Mouse (Mus musculus): ENCODE data around the gene Crygc. TPM values are rescaled to one million over a fixed set of nuclear protein-coding genes. Genes with fewer than 3 reads are reported as not detected.
"Not testable (repeated sequence)": the region's sequence is repeated elsewhere in the genome, so short reads cannot be mapped to it uniquely, and the experiment has no call there.

Crygc gene
- polyA plus RNA-seq, 1 experiment from 2014 or later, result not detected

DNA sequence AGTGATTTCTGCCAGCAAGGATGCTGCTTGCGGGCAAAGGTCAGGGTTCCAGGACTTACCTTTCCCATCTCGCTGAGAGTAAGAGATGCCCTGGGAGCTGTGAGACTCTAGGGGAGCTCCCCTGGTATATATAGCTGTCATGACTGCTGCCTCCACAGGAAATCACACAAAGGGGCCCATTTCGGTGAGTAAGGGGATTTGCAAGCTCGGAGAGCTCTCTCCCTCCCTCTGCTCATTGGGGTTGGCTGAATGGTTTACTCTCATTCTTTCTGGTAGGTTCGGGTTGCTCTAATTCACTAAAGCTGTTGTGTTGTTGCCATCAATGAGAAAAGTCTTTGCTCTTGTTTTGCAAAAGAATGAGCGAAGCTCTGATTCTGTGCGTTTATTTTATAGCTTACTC lies 8.7 kb upstream of the Crygc start, which contains the start of gene Crygb:
TSS of gene Crygb (minus strand) at position 101 of the 400 bp plus-strand sequence.
- H3K4me1 ChIP-seq (ENCODE audit: control insufficient read depth, insufficient read depth, low read length), result no peaks in the 10 kb centered on the region
- ATAC-seq (replicated peaks; ENCODE audit: insufficient number of reproducible peaks, low FRiP score, low TSS enrichment), result no peak
- WGBS (ENCODE audit: insufficient replicate concordance), result 39% methylated on average over 7 of the region's 7 CpGs
- no peak within 1 kb of the TSS for H3K4me3 ChIP-seq (ENCODE audit: low read depth, low read length)
- H3K9ac ChIP-seq (ENCODE audit: low read depth, low read length), result no peak within 1 kb of the TSS
- 0 out of 2 replicates have a peak, but pooled peaks cover 2% of the 10 kb centered on the region for H3K9me3 ChIP-seq (replicated peaks; ENCODE audit: control insufficient read depth, low read length)
- H3K36me3 ChIP-seq (ENCODE audit: control insufficient read depth, insufficient read depth, low read length), result no peaks in the 10 kb centered on the region
- H3K4me2 ChIP-seq, result peak within 1 kb of the TSS; percentile 11; the same call in 1 of the 2 replicates
- H3K27ac ChIP-seq (ENCODE audit: low read depth, low read length), result no peak within 1 kb of the TSS
- H3K27me3 ChIP-seq (ENCODE audit: control insufficient read depth, insufficient read depth, low read length), result no peaks in the 10 kb centered on the region

DNA sequence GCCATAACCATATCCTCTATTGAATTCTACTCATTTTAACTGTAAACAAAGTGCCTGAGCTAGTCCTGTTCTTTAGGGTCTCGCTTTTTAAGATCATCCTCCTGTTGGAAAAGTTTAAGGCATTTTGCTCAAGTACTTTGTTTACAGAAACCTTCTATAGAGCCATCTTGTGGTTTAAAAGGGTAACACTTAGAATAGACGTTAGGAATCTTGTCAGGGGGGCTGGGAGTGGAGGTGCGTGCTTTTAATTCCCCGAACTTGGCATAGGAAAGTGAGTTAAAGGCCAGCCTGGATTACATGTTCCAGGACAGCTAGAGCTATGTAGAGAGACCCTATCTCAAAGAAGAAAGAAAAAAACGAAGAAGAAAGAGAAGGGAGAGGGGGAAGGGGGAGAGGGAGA lies 2.1 kb upstream of the Crygc start:
- no peaks in the 10 kb centered on the region for H3K27me3 ChIP-seq (ENCODE audit: control insufficient read depth, insufficient read depth, low read length)
- WGBS (ENCODE audit: insufficient replicate concordance), result 15% methylated on average over 5 of the region's 5 CpGs
- 0 out of 2 replicates have a peak, but pooled peaks cover 2% of the 10 kb centered on the region for H3K9me3 ChIP-seq (replicated peaks; ENCODE audit: control insufficient read depth, low read length)
- no peaks in the 10 kb centered on the region for H3K4me1 ChIP-seq (ENCODE audit: control insufficient read depth, insufficient read depth, low read length)
- H3K27ac ChIP-seq (ENCODE audit: low read depth, low read length), result no peak overlapping the region
- H3K36me3 ChIP-seq (ENCODE audit: control insufficient read depth, insufficient read depth, low read length), result no peaks in the 10 kb centered on the region
- no peak overlapping the region for H3K4me2 ChIP-seq
- no peak overlapping the region for H3K4me3 ChIP-seq (ENCODE audit: low read depth, low read length)
- no peak overlapping the region for H3K9ac ChIP-seq (ENCODE audit: low read depth, low read length)
- ATAC-seq (replicated peaks; ENCODE audit: insufficient number of reproducible peaks, low FRiP score, low TSS enrichment), result no peak

DNA sequence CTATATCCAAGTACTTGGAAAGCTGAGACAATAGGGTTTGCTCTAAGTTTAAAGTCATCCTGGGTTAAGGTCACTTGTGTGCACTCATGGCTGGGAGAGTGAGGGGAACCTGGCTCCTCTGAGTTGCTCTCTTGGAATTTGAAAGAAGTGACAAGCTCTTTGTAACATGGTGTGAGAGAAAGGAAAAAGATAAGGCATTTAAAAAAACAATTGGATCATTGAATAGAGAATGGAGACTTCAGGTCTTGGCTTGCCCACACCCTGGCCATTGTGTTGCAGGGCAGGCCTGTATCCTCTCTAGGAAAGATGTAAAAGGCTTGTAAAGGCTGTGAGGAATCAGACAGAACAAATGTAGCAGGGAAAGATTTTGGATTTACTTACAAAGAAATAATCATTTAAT lies 5.6 kb downstream of the Crygc start:
- Histone ChIP-seq H3K4me2 (no peak overlapping the region), H3K27me3 (ENCODE audit: control insufficient read depth, insufficient read depth, low read length) (no peaks in the 10 kb centered on the region), H3K27ac (ENCODE audit: low read depth, low read length) (no peak overlapping the region), H3K4me3 (ENCODE audit: low read depth, low read length) (no peak overlapping the region), H3K4me1 (ENCODE audit: control insufficient read depth, insufficient read depth, low read length) (no peaks in the 10 kb centered on the region), H3K9ac (ENCODE audit: low read depth, low read length) (no peak overlapping the region), H3K36me3 (ENCODE audit: control insufficient read depth, insufficient read depth, low read length) (no peaks in the 10 kb centered on the region), H3K9me3 (replicated peaks; ENCODE audit: control insufficient read depth, low read length) (no peaks in the 10 kb centered on the region)
- no peak for ATAC-seq (replicated peaks; ENCODE audit: insufficient number of reproducible peaks, low FRiP score, low TSS enrichment)

DNA sequence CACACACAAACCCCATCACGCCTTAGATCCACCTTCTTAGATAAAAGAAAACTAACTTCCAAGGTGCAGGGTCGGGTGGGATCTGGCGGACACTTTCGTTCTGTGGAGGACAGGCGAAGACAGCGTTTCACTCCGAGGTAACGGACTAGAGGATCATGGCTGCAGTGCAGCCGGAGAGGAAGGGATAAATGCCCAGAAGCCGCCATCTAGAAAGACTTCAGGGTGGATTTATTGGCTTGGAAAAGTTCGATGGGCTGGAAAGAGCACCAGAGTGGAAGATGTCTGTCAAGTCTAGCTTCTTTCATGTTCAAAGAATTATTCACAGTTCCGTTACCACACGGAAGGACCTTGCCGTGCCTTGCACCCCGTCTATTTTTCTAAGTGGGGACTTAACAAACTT lies 9.3 kb downstream of the Crygc start:
- H3K27ac ChIP-seq (ENCODE audit: low read depth, low read length), result no peak overlapping the region

DNA sequence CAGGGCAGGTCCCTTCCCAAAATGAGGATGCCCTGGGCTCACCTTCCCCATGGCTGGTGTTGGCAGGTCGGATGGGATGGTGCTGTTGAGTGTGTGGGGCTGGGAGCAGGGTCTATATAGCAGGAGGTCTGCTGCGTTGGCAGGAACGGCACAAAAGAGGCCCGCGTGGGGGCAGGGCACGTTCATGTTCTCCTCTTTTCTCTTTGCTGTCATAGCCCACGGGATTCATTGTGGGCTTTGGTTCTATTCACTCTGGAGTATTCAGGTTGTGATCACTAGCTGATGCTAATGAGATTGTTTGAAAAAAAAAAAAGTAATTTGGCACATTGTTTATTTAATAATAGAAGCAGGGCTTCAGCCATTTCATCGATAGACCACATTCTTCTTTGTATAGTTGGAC lies 10.1 kb downstream of the Crygc start, which contains the start of gene Crygd:
TSS of gene Crygd (minus strand) at position 101 of the 400 bp plus-strand sequence.
- Histone ChIP-seq H3K27me3 (ENCODE audit: control insufficient read depth, insufficient read depth, low read length) (no peaks in the 10 kb centered on the region), H3K4me1 (ENCODE audit: control insufficient read depth, insufficient read depth, low read length) (no peaks in the 10 kb centered on the region), H3K4me2 (no peak within 1 kb of the TSS), H3K9me3 (replicated peaks; ENCODE audit: control insufficient read depth, low read length) (no peaks in the 10 kb centered on the region), H3K27ac (ENCODE audit: low read depth, low read length) (no peak within 1 kb of the TSS), H3K4me3 (ENCODE audit: low read depth, low read length) (no peak within 1 kb of the TSS), H3K36me3 (ENCODE audit: control insufficient read depth, insufficient read depth, low read length) (no peaks in the 10 kb centered on the region), H3K9ac (ENCODE audit: low read depth, low read length) (no peak within 1 kb of the TSS)
- ATAC-seq (replicated peaks; ENCODE audit: insufficient number of reproducible peaks, low FRiP score, low TSS enrichment), result no peak
- WGBS (ENCODE audit: insufficient replicate concordance), result 82% methylated on average over 8 of the region's 8 CpGs

More for the DNA sequence above, 9.3 kb downstream of the Crygc start:
- Histone ChIP-seq H3K4me2 (no peak overlapping the region), H3K36me3 (ENCODE audit: control insufficient read depth, insufficient read depth, low read length) (no peaks in the 10 kb centered on the region), H3K9ac (ENCODE audit: low read depth, low read length) (no peak overlapping the region), H3K4me1 (ENCODE audit: control insufficient read depth, insufficient read depth, low read length) (no peaks in the 10 kb centered on the region), H3K9me3 (replicated peaks; ENCODE audit: control insufficient read depth, low read length) (no peaks in the 10 kb centered on the region), H3K27me3 (ENCODE audit: control insufficient read depth, insufficient read depth, low read length) (no peaks in the 10 kb centered on the region), H3K4me3 (ENCODE audit: low read depth, low read length) (no peak overlapping the region)
- no peak for ATAC-seq (replicated peaks; ENCODE audit: insufficient number of reproducible peaks, low FRiP score, low TSS enrichment)
- 86% methylated on average over 15 of the region's 15 CpGs for WGBS (ENCODE audit: insufficient replicate concordance)

DNA sequence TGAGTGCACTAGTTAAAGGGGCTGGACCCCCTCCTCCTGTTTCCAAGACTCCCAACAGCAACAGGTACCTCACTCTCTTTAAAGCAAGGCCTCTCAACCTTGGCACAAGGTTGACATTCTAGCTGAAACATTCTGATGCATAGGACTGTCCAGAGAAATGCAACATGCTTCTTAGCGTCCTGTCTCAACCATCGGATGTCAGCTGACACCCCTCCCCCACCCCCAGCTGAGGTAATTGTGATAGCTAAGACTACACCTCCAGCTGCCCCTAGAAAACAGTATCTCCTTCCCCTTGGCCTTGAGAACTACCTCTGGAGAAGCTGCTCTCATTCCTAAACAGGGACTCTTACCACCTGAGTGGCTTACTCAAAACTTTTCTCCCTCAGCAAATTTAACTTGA lies 21.3 kb downstream of the Crygc start:
- Histone ChIP-seq H3K4me3 (ENCODE audit: low read depth, low read length) (no peak overlapping the region), H3K9me3 (replicated peaks; ENCODE audit: control insufficient read depth, low read length) (no peaks in the 10 kb centered on the region), H3K36me3 (ENCODE audit: control insufficient read depth, insufficient read depth, low read length) (no peaks in the 10 kb centered on the region), H3K9ac (ENCODE audit: low read depth, low read length) (no peak overlapping the region), H3K27me3 (ENCODE audit: control insufficient read depth, insufficient read depth, low read length) (no peaks in the 10 kb centered on the region), H3K27ac (ENCODE audit: low read depth, low read length) (no peak overlapping the region), H3K4me1 (ENCODE audit: control insufficient read depth, insufficient read depth, low read length) (0 out of 2 replicates have a peak, but pooled peaks cover 7% of the 10 kb centered on the region), H3K4me2 (no peak overlapping the region)
- 16% methylated on average over 2 of the region's 2 CpGs for WGBS (ENCODE audit: insufficient replicate concordance)
- no peak for ATAC-seq (replicated peaks; ENCODE audit: insufficient number of reproducible peaks, low FRiP score, low TSS enrichment)

DNA sequence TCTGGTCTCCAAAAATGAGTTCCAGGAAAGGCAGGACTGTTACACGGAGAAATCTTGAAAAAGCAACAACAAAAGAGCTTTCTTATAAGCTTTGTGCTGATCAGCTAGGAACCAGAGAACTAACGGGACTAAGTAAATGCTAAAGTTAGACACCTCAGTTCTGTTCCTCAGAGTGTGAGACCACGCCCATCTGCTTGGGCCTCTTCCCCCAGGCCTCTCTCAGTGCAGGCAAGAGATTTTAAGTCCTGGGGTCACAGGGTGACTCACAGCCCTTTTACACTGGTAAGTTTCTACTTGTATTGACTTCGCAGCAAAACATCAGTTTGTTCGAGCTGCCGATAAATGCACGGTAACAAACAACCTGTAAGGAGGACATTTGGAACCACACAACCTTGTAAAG lies 21.8 kb downstream of the Crygc start:
- H3K27me3 ChIP-seq (ENCODE audit: control insufficient read depth, insufficient read depth, low read length), result no peaks in the 10 kb centered on the region
- H3K9ac ChIP-seq (ENCODE audit: low read depth, low read length), result no peak overlapping the region

DNA sequence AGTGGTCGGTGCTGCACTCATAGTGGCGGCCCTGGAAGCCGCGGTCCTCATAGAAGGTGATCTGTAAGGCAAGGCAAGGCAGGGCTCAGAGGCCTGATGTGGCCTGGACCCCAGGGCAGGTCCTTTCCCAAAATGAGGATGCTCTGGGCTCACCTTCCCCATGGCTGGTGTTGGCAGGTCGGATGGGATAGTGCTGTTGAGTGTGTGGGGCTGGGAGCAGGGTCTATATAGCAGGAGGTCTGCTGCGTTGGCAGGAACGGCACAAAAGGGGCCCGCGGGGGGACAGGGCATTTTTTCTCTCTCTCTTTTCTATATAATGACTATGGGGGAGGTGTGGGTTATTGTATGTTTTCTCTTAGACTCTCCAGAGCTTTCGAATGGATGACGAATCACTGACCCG lies 22.5 kb downstream of the Crygc start, which contains the start of gene Cryge:
TSS of gene Cryge (minus strand) at position 198 of the 400 bp plus-strand sequence.
- 82% methylated on average over 8 of the region's 12 CpGs for WGBS (ENCODE audit: insufficient replicate concordance)
- H3K27ac ChIP-seq (ENCODE audit: low read depth, low read length); H3K4me3 ChIP-seq (ENCODE audit: low read depth, low read length); H3K9ac ChIP-seq (ENCODE audit: low read depth, low read length); H3K27me3 ChIP-seq (ENCODE audit: control insufficient read depth, insufficient read depth, low read length); H3K4me1 ChIP-seq (ENCODE audit: control insufficient read depth, insufficient read depth, low read length); ATAC-seq (replicated peaks; ENCODE audit: insufficient number of reproducible peaks, low FRiP score, low TSS enrichment); H3K36me3 ChIP-seq (ENCODE audit: control insufficient read depth, insufficient read depth, low read length); H3K9me3 ChIP-seq (replicated peaks; ENCODE audit: control insufficient read depth, low read length); H3K4me2 ChIP-seq: not testable (repeated sequence)

More for the DNA sequence above, 21.8 kb downstream of the Crygc start:
- 66% methylated on average over 7 of the region's 7 CpGs for WGBS (ENCODE audit: insufficient replicate concordance)
- H3K4me2 ChIP-seq, result no peak overlapping the region
- no peak overlapping the region for H3K27ac ChIP-seq (ENCODE audit: low read depth, low read length)
- no peaks in the 10 kb centered on the region for H3K36me3 ChIP-seq (ENCODE audit: control insufficient read depth, insufficient read depth, low read length)
- 0 out of 2 replicates have a peak, but pooled peaks cover 7% of the 10 kb centered on the region for H3K4me1 ChIP-seq (ENCODE audit: control insufficient read depth, insufficient read depth, low read length)
- no peaks in the 10 kb centered on the region for H3K9me3 ChIP-seq (replicated peaks; ENCODE audit: control insufficient read depth, low read length)
- no peak for ATAC-seq (replicated peaks; ENCODE audit: insufficient number of reproducible peaks, low FRiP score, low TSS enrichment)
- H3K4me3 ChIP-seq (ENCODE audit: low read depth, low read length), result no peak overlapping the region

DNA sequence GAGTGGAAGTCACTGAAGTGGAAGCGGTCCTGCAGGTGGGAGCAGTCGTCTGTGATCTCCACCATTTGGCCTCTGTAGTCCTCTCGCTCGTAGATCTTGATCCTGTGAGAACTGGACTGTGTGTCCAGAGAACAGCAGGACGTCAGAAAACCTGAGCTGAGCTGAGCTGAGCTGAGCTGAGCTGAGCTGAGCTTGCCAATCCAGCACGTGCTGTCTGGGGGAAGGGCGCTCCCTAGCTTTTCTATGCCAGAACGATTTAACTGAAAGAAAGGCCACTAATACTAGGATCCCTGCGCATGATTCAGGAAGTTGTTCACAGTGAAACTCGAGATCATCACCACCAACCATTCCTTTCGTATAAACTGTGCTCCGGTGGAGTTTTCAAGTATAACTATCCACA lies 24.7 kb downstream of the Crygc start:
- H3K36me3 ChIP-seq (ENCODE audit: control insufficient read depth, insufficient read depth, low read length), result no peaks in the 10 kb centered on the region
- H3K27me3 ChIP-seq (ENCODE audit: control insufficient read depth, insufficient read depth, low read length), result no peaks in the 10 kb centered on the region
- no peak overlapping the region for H3K27ac ChIP-seq (ENCODE audit: low read depth, low read length)
- H3K4me2 ChIP-seq, result no peak overlapping the region
- no peaks in the 10 kb centered on the region for H3K9me3 ChIP-seq (replicated peaks; ENCODE audit: control insufficient read depth, low read length)
- no peak overlapping the region for H3K4me3 ChIP-seq (ENCODE audit: low read depth, low read length)
- ATAC-seq (replicated peaks; ENCODE audit: insufficient number of reproducible peaks, low FRiP score, low TSS enrichment), result no peak
- 67% methylated on average over 12 of the region's 12 CpGs for WGBS (ENCODE audit: insufficient replicate concordance)
- no peak overlapping the region for H3K9ac ChIP-seq (ENCODE audit: low read depth, low read length)
- H3K4me1 ChIP-seq (ENCODE audit: control insufficient read depth, insufficient read depth, low read length), result 0 out of 2 replicates have a peak, but pooled peaks cover 7% of the 10 kb centered on the region
